Mouse (Mus musculus) bone marrow macrophage, adult 2 months (primary cell): ENCODE results near the gene Immp2l. TPM values are rescaled to one million over a fixed set of nuclear protein-coding genes. Genes with fewer than 3 reads are reported as not detected.

ENCODE experiments used
- H3K27ac ChIP-seq: 2 replicates; pipeline ENCODE4 v1.5.1; 2012; ENCODE audit warnings: low read depth, low read length; ENCODE audit not compliant: insufficient read depth
- H3K4me1 ChIP-seq: 2 replicates; pipeline ENCODE4 v1.6.1; 2012; ENCODE audit warnings: low read length; ENCODE audit not compliant: control insufficient read depth, insufficient read depth
- H3K4me3 ChIP-seq: 2 replicates; pipeline ENCODE4 v1.5.1; 2012; ENCODE audit warnings: mild to moderate bottlenecking, low read length, moderate library complexity; ENCODE audit not compliant: insufficient read depth
- CTCF ChIP-seq: IDR thresholded peaks from 2 replicates; pipeline ENCODE4 v1.5.1; 2012; ENCODE audit warnings: low read depth, mild to moderate bottlenecking, low read length, moderate library complexity
- POLR2A ChIP-seq: IDR thresholded peaks from 2 replicates; pipeline ENCODE4 v1.6.1; 2012; ENCODE audit warnings: mild to moderate bottlenecking, low read depth, low read length, borderline replicate concordance
- polyA plus RNA-seq: library from polyadenylated mRNA; stranded (reverse); fragments of >200 nt; gene quantifications from 2 replicates; pipeline ENCODE4 v1.2.4, GENCODE M21; 2012; ENCODE audit not compliant: missing spikeins, insufficient read depth, insufficient read length

Gene Immp2l
- polyA plus RNA-seq, 1 experiment = 2.3 TPM

- TF ChIP-seq CTCF (no peak), POLR2A (no peak)
- Histone ChIP-seq H3K4me1 (no peaks in the 10 kb centered on the region), H3K27ac (no peak overlapping the region), H3K4me3 (no peak overlapping the region)
These were observed 926.8 kb downstream of the Immp2l start for GRCm38 (mm10) chr12:41950726-41951125.

- Histone ChIP-seq H3K4me1 (no peaks in the 10 kb centered on the region), H3K27ac (no peak overlapping the region), H3K4me3 (no peak overlapping the region)
- TF ChIP-seq CTCF (no peak), POLR2A (no peak)
These were observed 937.1 kb downstream of the Immp2l start for GRCm38 (mm10) chr12:41961038-41961437.

GRCm38 (mm10) chr12:41991408-41991807 is 967.5 kb downstream of the Immp2l start:
- no peaks in the 10 kb centered on the region for H3K4me1 ChIP-seq
- H3K27ac ChIP-seq = no peak overlapping the region
- no peak overlapping the region for H3K4me3 ChIP-seq
- no peak for TF ChIP-seq POLR2A
